Mouse (Mus musculus) erythroblast, embryonic 14.5 days (primary cell): ENCODE results near the gene Hap1. TPM values are rescaled to one million over a fixed set of nuclear protein-coding genes. Genes with fewer than 3 reads are reported as not detected.
"Not testable (repeated sequence)": the region's sequence is repeated elsewhere in the genome, so short reads cannot be mapped to it uniquely, and the experiment has no call there.

ENCODE experiments used
- H3K27me3 ChIP-seq: 2 replicates; pipeline ENCODE4 v1.6.1; 2012; ENCODE audit warnings: inconsistent platforms; ENCODE audit not compliant: control insufficient read depth
- H3K36me3 ChIP-seq: 2 replicates; pipeline ENCODE4 v1.6.1; 2012; ENCODE audit warnings: mild to moderate bottlenecking, inconsistent platforms; ENCODE audit not compliant: control insufficient read depth
- H3K4me1 ChIP-seq: 2 replicates; pipeline ENCODE4 v1.6.1; 2012; ENCODE audit warnings: inconsistent platforms; ENCODE audit not compliant: control insufficient read depth
- H3K4me3 ChIP-seq: replicated peaks from 2 replicates; pipeline ENCODE3; 2012; ENCODE audit warnings: moderate library complexity, mild to moderate bottlenecking, inconsistent platforms
- H3K9me3 ChIP-seq: 2 replicates; pipeline ENCODE4 v1.6.1; 2012; ENCODE audit warnings: low read length, inconsistent platforms, mixed read lengths; ENCODE audit not compliant: control insufficient read depth
- GATA1 ChIP-seq: IDR thresholded peaks from 2 replicates; pipeline ENCODE4 v1.6.1; 2012; ENCODE audit warnings: low read length, inconsistent platforms, mixed read lengths
- TAL1 ChIP-seq: IDR thresholded peaks from 3 replicates; pipeline ENCODE4 v1.6.1; 2012; ENCODE audit warnings: low read length, inconsistent platforms, mixed read lengths
- polyA plus RNA-seq: library from polyadenylated mRNA; stranded (reverse); fragments of >175 nt; gene quantifications from 2 replicates; pipeline ENCODE4 v1.2.3, GENCODE M21; 2012

Gene Hap1
- polyA plus RNA-seq, 1 experiment: 0.03 TPM

- TF ChIP-seq TAL1: no peak
- TF ChIP-seq GATA1: no peak
- H3K27me3 ChIP-seq: no peaks in the 10 kb centered on the region
- peaks cover 26% of the 10 kb centered on the region for H3K4me1 ChIP-seq
- no peak overlapping the region for H3K4me3 ChIP-seq
- H3K36me3 ChIP-seq: peaks cover 29% of the 10 kb centered on the region
- no peaks in the 10 kb centered on the region for H3K9me3 ChIP-seq
Observed at GRCm38 (mm10) chr11:100323578-100323977, 32.4 kb downstream of the Hap1 start.

GRCm38 (mm10) chr11:100322591-100323258 lies 33.2 kb downstream of the Hap1 start:
- TF ChIP-seq GATA1 (no peak), TAL1 (no peak)
- H3K4me3 ChIP-seq: no peak overlapping the region
- H3K9me3 ChIP-seq: no peaks in the 10 kb centered on the region
- H3K4me1 ChIP-seq: peaks cover 34% of the 10 kb centered on the region
- peaks cover 29% of the 10 kb centered on the region for H3K36me3 ChIP-seq
- H3K27me3 ChIP-seq: no peaks in the 10 kb centered on the region

GRCm38 (mm10) chr11:100321479-100322305 lies 34.2 kb downstream of the Hap1 start:
- not testable (repeated sequence) for H3K9me3 ChIP-seq, H3K27me3 ChIP-seq
- Histone ChIP-seq H3K36me3 (peaks cover 29% of the 10 kb centered on the region), H3K4me1 (peaks cover 45% of the 10 kb centered on the region), H3K4me3 (peak overlapping the region; percentile 34)

- H3K27me3 ChIP-seq: not testable (repeated sequence)
- peaks cover 29% of the 10 kb centered on the region for H3K36me3 ChIP-seq
Observed at GRCm38 (mm10) chr11:100320701-100321410, 35.1 kb downstream of the Hap1 start.

GRCm38 (mm10) chr11:100320172-100320630 lies 35.7 kb downstream of the Hap1 start:
- TF ChIP-seq TAL1 (no peak), GATA1 (no peak)
- H3K4me3 ChIP-seq: peak overlapping the region; percentile 89
- no peaks in the 10 kb centered on the region for H3K9me3 ChIP-seq
- H3K36me3 ChIP-seq: peaks cover 29% of the 10 kb centered on the region
- peaks cover 51% of the 10 kb centered on the region for H3K4me1 ChIP-seq
- no peaks in the 10 kb centered on the region for H3K27me3 ChIP-seq

More at GRCm38 (mm10) chr11:100320701-100321410, 35.1 kb downstream of the Hap1 start:
- H3K9me3 ChIP-seq: not testable (repeated sequence)
- H3K4me1 ChIP-seq: peaks cover 49% of the 10 kb centered on the region
- H3K4me3 ChIP-seq: peak overlapping the region; percentile 89

- H3K4me1 ChIP-seq: peaks cover 51% of the 10 kb centered on the region
- H3K36me3 ChIP-seq: peaks cover 29% of the 10 kb centered on the region
Observed at GRCm38 (mm10) chr11:100319492-100320171, 36.3 kb downstream of the Hap1 start, which contains the start of gene Eif1. TSS of gene Eif1 (plus strand) at chr11:100319885.

GRCm38 (mm10) chr11:100318529-100319451 lies 37.1 kb downstream of the Hap1 start:
- H3K36me3 ChIP-seq: peaks cover 29% of the 10 kb centered on the region
- TF ChIP-seq GATA1: no peak
- no peak for TF ChIP-seq TAL1
- peak overlapping the region; percentile 89 for H3K4me3 ChIP-seq
- H3K9me3 ChIP-seq: no peaks in the 10 kb centered on the region
- H3K27me3 ChIP-seq: no peaks in the 10 kb centered on the region
- H3K4me1 ChIP-seq: peaks cover 53% of the 10 kb centered on the region

More at GRCm38 (mm10) chr11:100319492-100320171, 36.3 kb downstream of the Hap1 start, which contains the start of gene Eif1:
- no peak for TF ChIP-seq TAL1
- TF ChIP-seq GATA1: no peak
- H3K27me3 ChIP-seq: no peaks in the 10 kb centered on the region
- H3K4me3 ChIP-seq: peak within 1 kb of the TSS; percentile 89
- H3K9me3 ChIP-seq: no peaks in the 10 kb centered on the region
